Mouse (Mus musculus) CD4-positive, CD25-positive, alpha-beta regulatory T cell, adult 2 months (primary cell): Measurements from ENCODE around the gene Frmd7.

ENCODE experiments used
- DNase-seq: peaks from one replicate; pipeline ENCODE4 v3.0.0-alpha.2; 2012; ENCODE audit warnings: low read depth, low spot score

Gene Frmd7

GRCm38 (mm10) chrX:50864734-50865133, 77.8 kb downstream of the Frmd7 start:
- no peak for DNase-seq

GRCm38 (mm10) chrX:50863771-50864170, 78.7 kb downstream of the Frmd7 start:
- no peak for DNase-seq

GRCm38 (mm10) chrX:50850428-50851184, 91.9 kb downstream of the Frmd7 start:
- no peak for DNase-seq
